Mouse (Mus musculus) urinary bladder, postnatal 4 days (tissue): ENCODE data around the gene Olfr1491.

Experiments
- DNase-seq, 2 experiments: peaks; one replicate each; pipeline ENCODE4 v3.0.0; 2021 to 2022; ENCODE audit warnings: low spot score in 2 of 2

The Olfr1491 gene

GRCm38 (mm10) chr19:13696968-13697367 is at the start of gene Olfr1491:
Gene Olfr1491, plus strand, starts transcription at chr19:13697268.
- DNase-seq = no peak

GRCm38 (mm10) chr19:13650791-13651190 is 46.3 kb upstream of the Olfr1491 start, which contains the start of gene Olfr1490:
Gene Olfr1490, plus strand, starts transcription at chr19:13651091.
- no peak for DNase-seq

- no peak for DNase-seq
Measured at GRCm38 (mm10) chr19:13722978-13723377, 25.9 kb downstream of the Olfr1491 start, which contains the start of gene Olfr1493-ps1. Gene Olfr1493-ps1, plus strand, starts transcription at chr19:13723278.

GRCm38 (mm10) chr19:13739428-13739827 is 42.4 kb downstream of the Olfr1491 start, which contains the start of gene Olfr1494:
Gene Olfr1494, plus strand, starts transcription at chr19:13739728.
- DNase-seq = no peak

GRCm38 (mm10) chr19:13749366-13749765 is 52.3 kb downstream of the Olfr1491 start:
- DNase-seq = no peak
